Mouse (Mus musculus) ES-E14 (cell line): ENCODE measurements around the gene Amotl1. TPM values are rescaled to one million over a fixed set of nuclear protein-coding genes. Genes with fewer than 3 reads are reported as not detected.

ENCODE experiments used
- DNase-seq: peaks from one replicate; pipeline ENCODE4 v3.0.0-alpha.2; 2013; ENCODE audit warnings: low read depth, low spot score
- H3K27ac ChIP-seq: 2 replicates; pipeline ENCODE4 v1.5.1; 2012; ENCODE audit warnings: low read depth, mild to moderate bottlenecking, low read length, moderate library complexity, mixed read lengths; ENCODE audit not compliant: poor library complexity, insufficient read depth, severe bottlenecking
- H3K36me3 ChIP-seq: 2 replicates; pipeline ENCODE4 v1.6.1; 2012; ENCODE audit warnings: mild to moderate bottlenecking, low read length, moderate library complexity, mixed read lengths; ENCODE audit not compliant: control insufficient read depth, poor library complexity, insufficient read depth, severe bottlenecking
- H3K4me1 ChIP-seq, 2 experiments: fragments of 150-350 bp in 1 of 2; sonication (generic) in 1 of 2; 2 replicates each; pipeline ENCODE4 v1.6.1; 2012; ENCODE audit warnings: low read length in 2 of 2, mild to moderate bottlenecking in 1 of 2, mixed read lengths in 1 of 2; ENCODE audit not compliant: control insufficient read depth in 2 of 2, insufficient read depth in 2 of 2, poor library complexity in 1 of 2
- H3K4me3 ChIP-seq, 2 experiments: fragments of 150-350 bp in 1 of 2; sonication (generic) in 1 of 2; 2 replicates each; pipeline ENCODE4 v1.5.1; 2012; ENCODE audit warnings: low read length in 2 of 2, low read depth in 1 of 2, mild to moderate bottlenecking in 1 of 2, mixed read lengths in 1 of 2; ENCODE audit not compliant: insufficient read depth in 1 of 2, poor library complexity in 1 of 2, severe bottlenecking in 1 of 2
- H3K9ac ChIP-seq: 2 replicates; pipeline ENCODE4 v1.6.1; 2012; ENCODE audit warnings: low read depth, mild to moderate bottlenecking, low read length, mixed read lengths; ENCODE audit not compliant: poor library complexity, insufficient read depth, severe bottlenecking
- H3K9me3 ChIP-seq: fragments of 150-350 bp; sonication (generic); 2 replicates; pipeline ENCODE4 v1.6.1; 2012; ENCODE audit warnings: low read depth, mild to moderate bottlenecking, low read length; ENCODE audit not compliant: control insufficient read depth, insufficient read depth
- CHD2 ChIP-seq: IDR thresholded peaks from 2 replicates; pipeline ENCODE4 v1.6.1; 2014; ENCODE audit warnings: mild to moderate bottlenecking, low read depth, low read length, inconsistent platforms
- HCFC1 ChIP-seq: IDR thresholded peaks from 2 replicates; pipeline ENCODE4 v1.6.1; 2012; ENCODE audit warnings: low read length, inconsistent platforms, borderline replicate concordance; ENCODE audit not compliant: insufficient read depth
- MAFK ChIP-seq: IDR thresholded peaks from 2 replicates; pipeline ENCODE4 v1.6.1; 2014; ENCODE audit warnings: mild to moderate bottlenecking, low read depth, low read length, inconsistent platforms; ENCODE audit not compliant: insufficient read depth
- ZC3H11A ChIP-seq: IDR thresholded peaks from 2 replicates; pipeline ENCODE4 v1.6.1; 2012; ENCODE audit warnings: low read depth, mild to moderate bottlenecking, inconsistent platforms, low read length, borderline replicate concordance
- ZNF384 ChIP-seq: IDR thresholded peaks from 2 replicates; pipeline ENCODE4 v1.6.1; 2012; ENCODE audit warnings: low read depth, low read length, inconsistent platforms
- in situ Hi-C, 2 experiments: fragments of 600-800 bp; cut with MboI; formaldehyde crosslinking; loops; one replicate each; pipeline ENCODE4 v1.15.1; 2025; ENCODE audit warnings: low sequenced_read_pairs in 2 of 2, inconsistent platforms in 1 of 2; ENCODE audit not compliant: unreplicated experiment in 2 of 2
- total RNA-seq: library from RNA; depleted of rRNA; stranded (reverse); fragments of 300-350 nt; gene quantifications from 2 replicates; pipeline ENCODE4 v1.2.3, GENCODE M21; 2012

Amotl1 gene
- total RNA-seq, 1 experiment = 24.6 TPM

- no peaks in the 10 kb centered on the region for H3K9me3 ChIP-seq
- H3K4me3 ChIP-seq = no peak overlapping the region
- in situ Hi-C loops = no loop called here
- no peaks in the 10 kb centered on the region; the same call in 1 of the 2 replicates for H3K36me3 ChIP-seq
- no peak overlapping the region for H3K27ac ChIP-seq
- DNase-seq = no peak
- H3K4me1 ChIP-seq = no peaks in the 10 kb centered on the region
- H3K9ac ChIP-seq = no peak overlapping the region
- no peak for TF ChIP-seq ZNF384
- no peak for TF ChIP-seq ZC3H11A
- TF ChIP-seq MAFK = no peak
- TF ChIP-seq CHD2 = no peak
Measured at GRCm38 (mm10) chr9:14568487-14568886, 76.4 kb downstream of the Amotl1 start.

DNA sequence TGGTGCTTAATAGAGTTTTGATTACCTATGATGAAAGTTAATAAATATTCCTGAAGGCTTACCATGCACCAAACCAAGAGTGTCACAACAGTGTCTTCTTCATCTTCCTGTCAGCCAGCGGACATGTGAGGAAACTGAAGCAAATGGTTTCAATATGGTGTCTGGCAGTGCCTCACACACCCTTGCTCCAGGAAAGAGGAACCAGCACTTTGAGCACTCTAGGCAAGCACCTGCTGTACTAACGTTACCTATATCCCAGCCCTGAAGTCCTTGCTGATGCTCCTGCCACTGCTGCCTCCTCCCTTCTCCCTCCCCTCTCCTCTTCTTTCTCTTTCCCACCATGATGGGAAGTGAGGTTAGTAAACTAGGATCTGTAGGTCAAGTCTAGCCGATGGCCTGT is 80.4 kb downstream of the Amotl1 start:
- TF ChIP-seq MAFK = no peak
- Histone ChIP-seq H3K4me1 (peaks cover 0 to 4% of the 10 kb centered on the region in 2 experiments; a peak in 1 of 4 replicates), H3K27ac (no peak overlapping the region), H3K4me3 (no peak overlapping the region), H3K9me3 (no peaks in the 10 kb centered on the region), H3K9ac (no peak overlapping the region), H3K36me3 (no peaks in the 10 kb centered on the region; the same call in 1 of the 2 replicates)
- in situ Hi-C loops = no loop called here
- no peak for DNase-seq

GRCm38 (mm10) chr9:14563351-14563750 is 81.5 kb downstream of the Amotl1 start:
- DNase-seq = no peak
- in situ Hi-C loops = no loop called here
- H3K4me3 ChIP-seq = no peak overlapping the region
- H3K9me3 ChIP-seq = no peaks in the 10 kb centered on the region
- H3K27ac ChIP-seq = no peak overlapping the region
- TF ChIP-seq CHD2 = no peak
- no peak for TF ChIP-seq HCFC1
- no peak for TF ChIP-seq MAFK
- no peak for TF ChIP-seq ZNF384
- no peak for TF ChIP-seq ZC3H11A
- no peaks in the 10 kb centered on the region; the same call in 1 of the 2 replicates for H3K36me3 ChIP-seq
- peaks cover 0 to 6% of the 10 kb centered on the region in 2 experiments; a peak in 1 of 4 replicates for H3K4me1 ChIP-seq
- no peak overlapping the region for H3K9ac ChIP-seq

- no peak overlapping the region for H3K27ac ChIP-seq
- no peak for DNase-seq
- in situ Hi-C loops = no loop called here
- H3K9me3 ChIP-seq = no peaks in the 10 kb centered on the region
- peaks cover 2% of the 10 kb centered on the region; the same call in 1 of the 2 replicates for H3K36me3 ChIP-seq
- peaks cover 0 to 6% of the 10 kb centered on the region in 2 experiments; a peak in 1 of 4 replicates for H3K4me1 ChIP-seq
- H3K9ac ChIP-seq = no peak overlapping the region
- TF ChIP-seq ZNF384 (no peak), CHD2 (no peak), ZC3H11A (no peak), HCFC1 (no peak), MAFK (no peak)
- no peak overlapping the region for H3K4me3 ChIP-seq
Measured at GRCm38 (mm10) chr9:14560545-14560944, 84.3 kb downstream of the Amotl1 start.

GRCm38 (mm10) chr9:14559996-14560395 is 84.9 kb downstream of the Amotl1 start:
- H3K9me3 ChIP-seq = no peaks in the 10 kb centered on the region
- H3K36me3 ChIP-seq = peaks cover 2% of the 10 kb centered on the region; the same call in 1 of the 2 replicates
- no peak overlapping the region for H3K9ac ChIP-seq
- in situ Hi-C loops = no loop called here
- peaks cover 0 to 6% of the 10 kb centered on the region in 2 experiments; a peak in 1 of 4 replicates for H3K4me1 ChIP-seq
- TF ChIP-seq CHD2 = no peak
- no peak for TF ChIP-seq ZC3H11A
- TF ChIP-seq ZNF384 = no peak
- no peak for TF ChIP-seq MAFK
- TF ChIP-seq HCFC1 = no peak
- H3K4me3 ChIP-seq = no peak overlapping the region
- no peak overlapping the region for H3K27ac ChIP-seq
- no peak for DNase-seq
